Mouse (Mus musculus) heart, adult 11 months (tissue): Measurements from ENCODE around the gene Ypel1.

ENCODE experiments used
- DNase-seq: peaks from one replicate; pipeline ENCODE4 v3.0.0; 2022

Gene Ypel1

GRCm38 (mm10) chr16:17069511-17070443 is at the start of gene Ypel1:
Ypel1 (plus strand) TSS chr16:17069696.
- DNase-seq = peak; percentile 99

GRCm38 (mm10) chr16:17024469-17025148 is 44.9 kb upstream of the Ypel1 start:
- DNase-seq = peak; percentile 74

- peak; percentile 27 for DNase-seq
These were observed 39.4 kb upstream of the Ypel1 start for GRCm38 (mm10) chr16:17029971-17030695.

DNA sequence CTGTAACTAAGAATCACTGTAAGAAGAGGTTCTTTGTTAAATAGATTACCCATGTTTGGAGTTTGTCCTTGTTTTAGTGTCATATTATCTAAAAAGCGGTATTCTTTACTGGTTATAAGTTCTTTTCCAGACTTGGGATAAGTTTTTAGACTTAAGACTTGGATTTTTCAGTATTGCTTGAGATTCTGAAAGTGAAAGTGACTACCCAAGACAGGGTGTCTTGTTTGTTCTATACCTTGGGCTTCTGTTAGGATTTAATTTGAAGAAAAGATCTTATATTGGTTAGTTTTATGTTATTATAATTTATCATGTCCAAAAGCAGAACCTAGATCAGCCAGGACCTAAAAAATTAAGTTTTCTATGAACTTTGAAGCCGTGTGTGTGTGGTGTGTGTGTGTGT is 35.7 kb upstream of the Ypel1 start:
- no peak for DNase-seq

DNA sequence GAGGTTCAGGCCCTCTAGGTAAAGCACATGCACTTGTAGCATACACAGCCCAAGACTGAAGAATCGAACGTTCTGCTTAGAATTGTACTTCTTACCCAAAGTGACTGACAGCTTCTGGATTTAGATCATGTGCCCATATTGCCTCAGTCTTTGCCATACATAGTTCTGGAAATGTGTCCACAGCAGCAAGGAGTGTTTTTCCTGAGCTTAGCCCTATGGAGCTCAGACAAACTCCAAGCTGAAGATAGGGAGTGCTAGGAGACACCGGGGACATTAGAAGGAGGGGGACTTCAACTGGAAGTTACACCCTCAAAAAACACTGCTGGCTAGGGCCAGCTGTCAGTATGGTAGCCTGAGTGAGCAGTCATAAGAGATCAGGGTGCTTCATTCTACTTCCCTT is 28.8 kb upstream of the Ypel1 start:
- peak; percentile 55 for DNase-seq

- DNase-seq = no peak
These were observed 28.1 kb upstream of the Ypel1 start for GRCm38 (mm10) chr16:17041417-17041816.

DNA sequence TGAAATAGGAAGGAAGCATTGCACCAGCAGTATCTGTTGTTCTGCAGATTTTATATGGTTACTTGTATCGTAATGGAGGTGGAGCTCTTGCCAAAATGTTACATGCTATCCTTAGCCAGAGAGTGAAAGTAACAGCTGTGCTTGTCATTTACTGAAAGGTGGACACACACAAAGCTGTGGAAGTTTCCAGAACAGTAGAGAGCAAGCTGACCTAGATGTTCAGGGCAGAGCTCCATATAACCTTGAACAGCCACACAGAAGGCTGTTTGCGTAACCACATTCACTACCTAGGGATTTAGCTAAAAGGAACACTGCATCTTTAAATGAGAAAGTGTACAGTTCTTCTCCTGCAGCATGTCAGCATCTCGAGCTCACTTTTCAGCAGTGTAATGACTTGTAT is 25.2 kb upstream of the Ypel1 start:
- DNase-seq = peak; percentile 92

DNA sequence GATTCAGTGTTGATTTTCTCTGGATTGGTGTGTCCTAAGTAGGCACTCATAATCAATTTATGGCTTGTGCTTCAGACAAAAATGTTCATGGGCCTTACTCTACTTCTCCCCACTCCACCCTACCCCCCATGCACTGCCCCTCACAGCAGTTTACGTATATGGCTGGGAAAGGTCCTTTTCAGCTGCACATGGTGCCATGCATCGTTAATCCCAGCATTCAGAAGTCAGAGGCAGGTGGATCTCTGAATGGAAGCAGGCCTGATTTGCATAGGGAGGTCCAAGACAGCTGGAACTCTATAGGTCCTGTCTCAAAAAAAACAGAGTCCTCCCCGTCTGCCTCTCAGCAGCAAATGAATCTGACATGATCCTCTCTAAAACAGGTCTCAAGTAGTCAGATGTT is 24.2 kb upstream of the Ypel1 start:
- peak; percentile 79 for DNase-seq

- DNase-seq = peak; percentile 72
These were observed 19.6 kb upstream of the Ypel1 start for GRCm38 (mm10) chr16:17049886-17050285.

DNA sequence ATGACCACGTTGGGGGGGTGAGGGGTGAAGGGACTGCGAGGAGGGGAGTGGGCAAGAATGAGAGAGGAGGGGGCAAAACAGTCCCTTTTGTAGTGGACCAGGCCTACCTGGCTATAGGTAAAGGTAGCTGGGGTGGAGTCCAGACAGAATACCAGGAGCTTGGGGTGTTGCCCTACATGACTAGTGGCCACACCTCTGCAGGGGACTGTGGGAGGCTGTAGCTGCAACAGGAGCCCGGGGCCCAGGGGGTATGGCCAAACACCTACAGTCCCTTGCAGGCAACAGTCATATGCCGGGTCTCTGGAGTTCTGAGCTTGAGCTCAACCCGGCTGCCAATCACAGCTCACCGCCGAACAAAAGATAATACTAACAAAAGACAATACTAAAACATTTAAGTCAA is 17.4 kb upstream of the Ypel1 start:
- DNase-seq = peak; percentile 77

GRCm38 (mm10) chr16:17053903-17054302 is 15.6 kb upstream of the Ypel1 start:
- no peak for DNase-seq

DNA sequence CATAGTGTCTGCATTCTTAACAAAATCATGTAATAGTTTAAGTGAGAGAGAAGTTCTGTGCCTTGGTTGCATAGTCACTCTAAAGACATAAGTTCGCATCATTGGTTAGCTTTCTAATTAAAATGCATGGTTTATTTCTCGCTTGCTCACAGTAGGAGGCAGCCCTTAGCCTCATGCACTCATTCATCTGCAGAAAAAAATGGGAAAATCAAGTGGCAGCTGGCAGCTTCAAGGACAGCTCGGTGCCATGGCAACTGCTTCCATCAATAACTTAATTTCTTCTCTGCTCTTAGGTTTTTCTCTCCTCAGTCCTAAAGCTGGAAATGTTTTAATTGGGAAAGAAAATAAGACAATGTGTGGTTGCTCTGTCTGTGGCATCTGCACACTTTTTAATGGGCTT is 13.9 kb upstream of the Ypel1 start:
- no peak for DNase-seq

DNA sequence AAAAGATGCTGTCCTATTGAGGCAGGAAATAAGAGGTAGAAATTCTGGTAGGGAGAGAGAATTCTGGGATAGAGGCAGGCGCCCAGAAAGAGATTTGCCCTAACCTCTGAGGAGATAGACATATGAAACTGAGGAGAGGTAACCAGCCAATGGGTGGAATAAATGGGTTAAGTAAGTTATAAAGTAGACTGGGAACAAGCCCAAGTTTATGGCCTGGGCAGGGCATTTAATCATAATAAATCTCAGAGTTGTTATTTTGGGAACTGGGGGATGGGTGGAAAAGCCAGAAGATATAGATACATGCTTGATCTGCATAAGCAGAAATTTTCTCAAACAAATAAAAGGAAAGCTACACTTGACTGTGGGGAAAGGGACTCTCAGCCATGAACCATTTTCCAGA is 7.2 kb upstream of the Ypel1 start:
- no peak for DNase-seq

- no peak for DNase-seq
These were observed 1.9 kb upstream of the Ypel1 start for GRCm38 (mm10) chr16:17067552-17067951.

GRCm38 (mm10) chr16:17070716-17071115 is 1.2 kb downstream of the Ypel1 start:
- no peak for DNase-seq

GRCm38 (mm10) chr16:17073000-17073399 is 3.5 kb downstream of the Ypel1 start:
- no peak for DNase-seq

- DNase-seq = no peak
These were observed 6.8 kb downstream of the Ypel1 start for GRCm38 (mm10) chr16:17076301-17076700.

GRCm38 (mm10) chr16:17076869-17077268 is 7.4 kb downstream of the Ypel1 start:
- no peak for DNase-seq

- no peak for DNase-seq
These were observed 8.6 kb downstream of the Ypel1 start for GRCm38 (mm10) chr16:17078101-17078500.

DNA sequence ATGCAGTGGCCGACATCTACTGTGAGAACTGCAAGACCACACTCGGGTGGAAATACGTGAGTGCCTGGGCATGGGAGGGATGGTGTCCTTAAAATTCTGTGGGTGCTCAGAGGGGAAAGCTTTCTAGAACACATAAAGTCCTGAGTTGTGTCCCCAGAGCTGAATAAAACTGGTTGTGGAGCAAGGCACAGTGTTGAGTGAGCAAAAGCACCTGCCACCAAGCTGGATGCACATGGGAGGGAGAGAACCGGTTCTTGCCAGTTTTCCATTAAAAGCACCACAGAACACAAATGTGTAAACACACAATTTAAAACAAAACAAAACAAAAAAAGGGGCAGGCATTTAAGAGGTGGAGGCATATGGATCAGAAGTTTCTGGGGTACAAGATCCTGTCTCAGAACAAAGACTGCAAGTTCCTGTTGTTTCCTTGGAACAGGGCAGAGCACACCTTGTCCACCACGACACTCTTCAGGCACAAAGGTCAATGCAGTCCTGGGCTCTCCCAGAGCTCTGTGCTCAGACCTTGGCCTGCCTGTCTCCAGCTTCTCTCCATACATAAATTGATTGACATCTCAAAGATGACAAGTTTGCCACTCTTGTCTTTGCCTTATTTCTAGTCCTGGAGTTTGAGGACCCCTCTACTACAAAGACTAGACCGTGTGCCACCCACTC is 12.8 kb downstream of the Ypel1 start:
- no peak for DNase-seq

DNA sequence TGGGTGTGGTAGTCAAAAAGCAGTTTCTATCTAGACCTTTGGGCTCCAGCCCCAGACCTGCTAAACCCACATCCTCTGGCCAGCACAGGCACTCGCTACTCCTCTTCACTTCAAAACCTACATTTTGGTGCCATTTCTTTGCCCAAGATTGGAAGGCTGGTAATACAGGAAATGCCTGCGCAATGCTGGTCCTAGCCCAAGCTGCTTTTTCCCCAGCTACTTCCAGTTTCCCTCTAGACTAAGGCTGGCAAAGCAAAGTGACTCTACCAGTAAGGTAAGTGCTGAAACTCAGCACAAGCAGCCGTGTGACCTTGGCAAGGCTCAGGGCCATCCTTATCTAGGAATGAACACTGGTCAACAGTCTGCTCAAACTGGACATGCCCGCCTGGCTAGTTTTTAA is 16.1 kb downstream of the Ypel1 start:
- DNase-seq = peak; percentile 92

GRCm38 (mm10) chr16:17086241-17086640 is 16.7 kb downstream of the Ypel1 start:
- DNase-seq = no peak

GRCm38 (mm10) chr16:17086669-17087193 is 17.2 kb downstream of the Ypel1 start:
- DNase-seq = no peak
